Comparison of ENCODE assay signal across 22 mouse cellular contexts in the genomic region with DNA sequence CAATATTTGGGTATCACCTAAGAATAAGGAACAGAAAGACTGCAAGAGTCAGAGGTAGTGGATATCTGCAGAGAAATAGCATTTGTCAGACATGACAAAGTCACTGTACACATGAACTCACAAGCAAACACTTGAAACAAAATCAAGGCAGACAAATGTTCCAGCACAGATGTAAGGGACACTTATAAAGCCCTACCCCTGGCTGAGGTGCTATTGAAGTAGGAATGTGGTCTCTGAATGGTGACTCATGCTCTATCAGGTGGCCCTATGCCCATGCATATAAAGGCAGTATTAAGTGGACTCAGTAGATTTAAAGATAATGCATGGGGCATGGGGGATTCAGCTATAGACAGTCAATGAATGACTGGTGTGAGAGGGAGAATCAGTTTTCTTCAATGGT.
DNase-seq lines count a peak whose midpoint lies in the region; ATAC-seq and TF ChIP-seq lines count a peak whose summit lies in the region.
"Had no signal": no experiment of that assay in that cellular context is flagged by ENCODE, and none has a peak within 500 bp of the region (broad histone marks: within the 10 kb centered on the region; RNA-seq: fewer than 3 reads in every experiment).

No protein-coding gene starts in this region.

- no peak overlapping the region for H3K27ac ChIP-seq in lung, embryonic 16.5 days (ENCODE audit: low read length)
- H3K27ac ChIP-seq in lung, postnatal 0 days (ENCODE audit: low read length): no peak overlapping the region

- no peaks in the 10 kb centered on the region for H3K9me3 ChIP-seq in lung, embryonic 16.5 days (ENCODE audit: control insufficient read depth, low read length)
- H3K9me3 ChIP-seq in lung, postnatal 0 days (ENCODE audit: low read length): no peaks in the 10 kb centered on the region
- H3K9me3 ChIP-seq: G1E had no signal

- no peak overlapping the region for H3K9ac ChIP-seq in lung, embryonic 16.5 days (ENCODE audit: low read length)
- no peak overlapping the region for H3K9ac ChIP-seq in lung, postnatal 0 days (replicated peaks; ENCODE audit: low read depth)

- no peak for TF ChIP-seq CTCF in lung, adult 2 months (IDR thresholded peaks at IDR 0.05; ENCODE audit: insufficient read depth, low read length)
- TF ChIP-seq CTCF in lung, postnatal 0 days (IDR thresholded peaks at IDR 0.05): no peak

- ATAC-seq in lung, embryonic 16.5 days (ENCODE audit: low read depth): peak; percentile 64; the same call in 1 of the 2 replicates
- peak; percentile 97 for ATAC-seq in lung, postnatal 0 days
- ATAC-seq: activated CD4-positive, CD25-positive, alpha-beta regulatory T cell, adult 4 months; CD4-positive, CD25-positive, alpha-beta regulatory T cell, adult 4 months; Patski had no signal

- no peak for DNase-seq in lung, adult 2 months
- DNase-seq in lung, postnatal 0 days (ENCODE audit: low spot score): peak; percentile 79
- no peak for DNase-seq in lung, adult 18-20 months
- DNase-seq in lung, postnatal 25 days (ENCODE audit: low spot score): peak; percentile 4
- no peak for DNase-seq in lung, postnatal 14 days
- peak; percentile 28 for DNase-seq in lung, postnatal 36 days
- DNase-seq in lung, postnatal 10 days: no peak
- DNase-seq: adrenal gland, adult 2 months; adrenal gland, adult 8-10 months; adrenal gland, postnatal 10 days; adrenal gland, postnatal 14 days; adrenal gland, postnatal 25 days; adrenal gland, postnatal 36 days; B cell, adult 2 months; cerebellum, adult 11 months; cerebellum, adult 11-12 months had no signal

- H3K36me3 ChIP-seq in lung, embryonic 16.5 days (ENCODE audit: control insufficient read depth, insufficient read depth, low read length): no peaks in the 10 kb centered on the region
- no peaks in the 10 kb centered on the region for H3K36me3 ChIP-seq in lung, postnatal 0 days (ENCODE audit: insufficient read depth, low read length)
- H3K36me3 ChIP-seq: G1E had no signal

- TF ChIP-seq POLR2A in lung, adult 2 months (IDR thresholded peaks at IDR 0.05; ENCODE audit: borderline replicate concordance, extremely low read depth, low read depth, low read length): no peak

- no peak overlapping the region for H3K4me2 ChIP-seq in lung, embryonic 16.5 days (ENCODE audit: low read depth, low read length)
- H3K4me2 ChIP-seq in lung, postnatal 0 days (replicated peaks; ENCODE audit: low read depth, low read length): no peak overlapping the region

- H3K4me3 ChIP-seq in lung, embryonic 16.5 days (ENCODE audit: low read length): no peak overlapping the region
- no peak overlapping the region for H3K4me3 ChIP-seq in lung, adult 2 months (replicated peaks; ENCODE audit: extremely low read depth, low read depth, low read length)
- H3K4me3 ChIP-seq in lung, postnatal 0 days (ENCODE audit: low read depth, low read length): no peak overlapping the region

- no peaks in the 10 kb centered on the region for H3K27me3 ChIP-seq in lung, embryonic 16.5 days (ENCODE audit: control insufficient read depth, insufficient read depth, low read depth, low read length)
- H3K27me3 ChIP-seq in lung, postnatal 0 days (replicated peaks; ENCODE audit: insufficient read depth, low read length): no peaks in the 10 kb centered on the region
- H3K27me3 ChIP-seq: CH12.LX had no signal

- TF ChIP-seq EP300 in lung, postnatal 0 days (IDR thresholded peaks at IDR 0.05): peak; percentile 94

- no peaks in the 10 kb centered on the region for H3K4me1 ChIP-seq in lung, embryonic 16.5 days (replicated peaks; ENCODE audit: control insufficient read depth, insufficient read depth, low read length)
- no peaks in the 10 kb centered on the region for H3K4me1 ChIP-seq in lung, adult 2 months (ENCODE audit: control insufficient read depth, insufficient read depth, low read length)
- no peaks in the 10 kb centered on the region for H3K4me1 ChIP-seq in lung, postnatal 0 days (ENCODE audit: insufficient read depth, low read depth, low read length)

Comparison
In these comparisons a context has a peak if more than half of its experiments do, and no peak if none do; other contexts are left out.
1. DNase-seq: peak in lung, postnatal 0 days (single experiment), lung, postnatal 25 days (single experiment) and lung, postnatal 36 days (single experiment); none in lung, adult 2 months (single experiment), lung, adult 18-20 months (0 of 2), lung, postnatal 14 days (single experiment) and lung, postnatal 10 days (single experiment).